Mouse (Mus musculus) urinary bladder, adult 18-20 months (tissue): ENCODE data around the gene Gm7324.
"Not testable (repeated sequence)": the region's sequence is repeated elsewhere in the genome, so short reads cannot be mapped to it uniquely, and the experiment has no call there.

Experiments
- DNase-seq, 2 experiments: peaks; one replicate each; pipeline ENCODE4 v3.0.0; 2022; ENCODE audit warnings: low spot score in 2 of 2, mixed read lengths in 2 of 2

Gene Gm7324

GRCm38 (mm10) chr14:43697621-43698020, at the start of gene Gm7324:
Gene Gm7324, plus strand, starts transcription at chr14:43697828.
- not testable (repeated sequence) for DNase-seq

GRCm38 (mm10) chr14:43677099-43677498, 20.5 kb upstream of the Gm7324 start, which contains the start of gene Gm8165:
Gene Gm8165, minus strand, starts transcription at chr14:43677199.
- not testable (repeated sequence) for DNase-seq

- not testable (repeated sequence) for DNase-seq
Measured at GRCm38 (mm10) chr14:43727385-43727784, 29.8 kb downstream of the Gm7324 start, which contains the start of gene Gm16506. Gene Gm16506, minus strand, starts transcription at chr14:43727485.

GRCm38 (mm10) chr14:43747566-43747965, 49.9 kb downstream of the Gm7324 start, which contains the start of gene Gm6526:
Gene Gm6526, plus strand, starts transcription at chr14:43747866.
- not testable (repeated sequence) for DNase-seq
